Mouse (Mus musculus) limb, embryonic 12.5 days (tissue): Measurements from ENCODE around the gene Rinl. TPM values are rescaled to one million over a fixed set of nuclear protein-coding genes. Genes with fewer than 3 reads are reported as not detected.
A peak's percentile ranks its signal among the peaks of the same experiment; 100 is the strongest.

ENCODE experiments used
- ATAC-seq: fragments of 200-750 bp; cut with Nextera tagmentation; 2 replicates; pipeline ENCODE4 v1.8.0; 2017; ENCODE audit warnings: low read depth, moderate TSS enrichment; ENCODE audit not compliant: insufficient number of reproducible peaks, insufficient read depth, low FRiP score, low TSS enrichment
- H3K27ac ChIP-seq: fragments of 300-500 bp; sonication (generic); 2 replicates; pipeline ENCODE4 v1.5.1; 2016; ENCODE audit warnings: mild to moderate bottlenecking, moderate library complexity
- H3K27me3 ChIP-seq: fragments of 300-500 bp; sonication (generic); 2 replicates; pipeline ENCODE4 v1.6.1; 2016; ENCODE audit warnings: mild to moderate bottlenecking, moderate library complexity
- H3K36me3 ChIP-seq: fragments of 300-500 bp; sonication (generic); 2 replicates; pipeline ENCODE4 v1.6.1; 2016; ENCODE audit warnings: mild to moderate bottlenecking, moderate library complexity
- H3K4me1 ChIP-seq: fragments of 300-500 bp; sonication (generic); replicated peaks from 2 replicates; pipeline ENCODE4 v1.6.1; 2016
- H3K4me2 ChIP-seq: fragments of 300-500 bp; sonication (generic); 2 replicates; pipeline ENCODE4 v1.6.1; 2016; ENCODE audit warnings: mild to moderate bottlenecking, moderate library complexity
- H3K4me3 ChIP-seq: fragments of 300-500 bp; sonication (generic); replicated peaks from 2 replicates; pipeline ENCODE4 v1.5.1; 2016; ENCODE audit warnings: mild to moderate bottlenecking
- H3K9ac ChIP-seq: fragments of 300-500 bp; sonication (generic); replicated peaks from 2 replicates; pipeline ENCODE4 v1.6.1; 2016; ENCODE audit warnings: mild to moderate bottlenecking, moderate library complexity
- H3K9me3 ChIP-seq: fragments of 300-500 bp; sonication (generic); 2 replicates; pipeline ENCODE4 v1.6.1; 2016; ENCODE audit warnings: mild to moderate bottlenecking, moderate library complexity
- WGBS: fragments of 180-500 bp; shearing (Covaris S2); methylation state at CpG from one replicate; pipeline ENCODE4 v1.1.7; 2016; 5-methylcytosine and 5-hydroxymethylcytosine counted together
- polyA plus RNA-seq: library from polyadenylated mRNA; unstranded; fragments of >200 nt; fragmentation: Nextera tagmentation; extraction: Ambion mirVana; gene quantifications from 2 replicates; pipeline ENCODE4 v1.2.1, GENCODE M21; 2016

Gene Rinl
- 2.3 and 3.1 TPM in 2 replicates for polyA plus RNA-seq

DNA sequence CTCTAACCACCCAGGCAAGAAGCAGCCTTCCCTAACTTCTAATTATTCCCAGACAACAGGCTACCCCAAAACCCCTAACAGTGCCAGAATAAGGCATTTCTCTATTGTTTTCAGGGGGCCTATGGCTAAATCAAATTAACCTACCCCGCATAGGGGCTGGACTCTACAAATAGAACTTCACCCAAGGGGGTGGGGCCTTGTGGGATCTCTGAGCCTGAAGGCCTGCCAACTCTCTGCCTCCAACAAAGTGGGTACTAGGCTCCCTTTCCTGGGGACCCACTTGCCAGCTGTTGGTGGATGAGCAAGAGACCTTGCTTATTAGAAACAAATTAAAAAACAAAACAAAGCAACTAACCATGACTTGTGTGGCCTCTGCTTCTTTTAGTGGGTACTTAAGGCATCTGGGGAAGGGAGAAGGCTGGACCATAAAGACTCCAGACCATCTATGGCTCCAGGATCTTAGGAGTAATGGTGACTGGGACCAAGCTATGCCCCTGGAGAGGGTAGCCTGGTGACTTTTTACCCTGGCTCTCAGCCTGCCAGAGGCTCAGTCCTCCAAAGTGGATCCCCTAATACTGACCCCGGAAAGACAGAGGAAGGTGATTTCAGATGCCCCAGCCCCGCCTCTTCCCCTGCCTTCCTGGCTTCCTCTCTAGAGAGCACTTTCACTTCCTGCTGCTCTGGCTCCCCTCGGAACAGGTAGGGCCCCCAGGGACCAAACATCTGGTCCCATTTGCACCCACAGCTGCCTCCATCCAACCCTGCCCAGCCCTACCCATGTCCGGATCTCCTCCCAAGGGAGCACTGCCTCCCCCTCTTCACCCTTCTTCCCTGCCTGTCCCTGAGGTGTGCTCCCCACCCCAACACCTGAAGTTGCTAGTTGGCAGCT, at the start of gene Rinl:
Gene Rinl, plus strand, starts transcription at position 663 of the 889 bp plus-strand sequence.
- H3K27ac ChIP-seq, result peak within 1 kb of the TSS; percentile 47
- peaks cover 30% of the 10 kb centered on the region for H3K4me1 ChIP-seq
- 55% methylated on average over 5 of the region's 5 CpGs for WGBS
- H3K36me3 ChIP-seq, result peaks cover 47% of the 10 kb centered on the region
- ATAC-seq, result no peak
- H3K27me3 ChIP-seq, result no peaks in the 10 kb centered on the region
- H3K9ac ChIP-seq, result no peak within 1 kb of the TSS
- H3K9me3 ChIP-seq, result no peaks in the 10 kb centered on the region
- no peak within 1 kb of the TSS for H3K4me2 ChIP-seq
- no peak within 1 kb of the TSS for H3K4me3 ChIP-seq

DNA sequence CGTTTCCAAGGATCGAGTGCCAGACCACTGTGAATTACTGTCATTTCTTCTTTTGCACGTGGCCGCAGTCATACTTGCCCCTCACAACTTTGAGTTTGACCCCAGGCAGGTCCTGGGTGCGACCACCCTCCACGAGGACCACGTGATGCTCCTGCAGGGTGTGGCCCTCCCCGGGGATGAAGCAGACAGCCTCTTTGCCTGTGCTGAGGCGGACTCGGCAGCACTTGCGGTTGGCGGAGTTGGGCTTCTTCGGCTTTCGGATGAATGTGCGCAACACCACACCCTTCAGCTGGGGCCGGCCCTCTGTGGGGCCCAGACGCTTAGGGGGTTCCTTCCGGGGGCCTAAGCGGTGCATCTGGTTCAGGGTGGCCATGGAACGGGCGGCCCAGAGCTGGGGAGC, 48.9 kb upstream of the Rinl start:
- Histone ChIP-seq H3K27me3 (no peaks in the 10 kb centered on the region), H3K4me2 (no peak overlapping the region), H3K9me3 (no peaks in the 10 kb centered on the region), H3K36me3 (peaks cover 63% of the 10 kb centered on the region), H3K9ac (no peak overlapping the region), H3K4me1 (peaks cover 8% of the 10 kb centered on the region; the same call in 1 of the 2 replicates), H3K4me3 (no peak overlapping the region), H3K27ac (no peak overlapping the region)
- no peak for ATAC-seq
- 94% methylated on average over 21 of the region's 21 CpGs for WGBS

DNA sequence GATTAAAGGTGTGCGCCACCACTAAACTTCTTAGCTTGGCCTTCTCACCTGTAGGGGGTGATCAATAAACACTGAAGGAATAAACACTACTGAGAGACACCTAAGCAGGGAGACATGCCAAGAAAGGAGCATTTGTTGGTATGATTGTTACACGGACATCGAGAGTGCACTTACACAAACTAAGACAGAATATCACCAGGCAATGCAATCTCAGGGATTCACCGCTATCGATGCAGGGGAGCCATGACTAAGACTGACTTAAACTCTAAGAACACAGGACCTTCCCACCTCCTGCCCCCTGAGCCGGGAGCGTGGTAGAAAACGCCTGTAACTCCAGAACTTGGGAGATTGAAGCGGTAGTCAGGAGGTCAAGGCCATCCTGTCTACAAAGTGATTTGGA, 47.8 kb upstream of the Rinl start:
- no peak overlapping the region for H3K27ac ChIP-seq
- no peak for ATAC-seq
- no peaks in the 10 kb centered on the region for H3K9me3 ChIP-seq
- WGBS, result 38% methylated on average over 9 of the region's 9 CpGs
- peak overlapping the region; percentile 61 for H3K4me3 ChIP-seq
- no peaks in the 10 kb centered on the region for H3K27me3 ChIP-seq
- peak overlapping the region; percentile 76 for H3K9ac ChIP-seq
- H3K4me1 ChIP-seq, result peaks cover 8% of the 10 kb centered on the region; the same call in 1 of the 2 replicates
- H3K4me2 ChIP-seq, result peak overlapping the region; percentile 87
- H3K36me3 ChIP-seq, result peaks cover 62% of the 10 kb centered on the region

DNA sequence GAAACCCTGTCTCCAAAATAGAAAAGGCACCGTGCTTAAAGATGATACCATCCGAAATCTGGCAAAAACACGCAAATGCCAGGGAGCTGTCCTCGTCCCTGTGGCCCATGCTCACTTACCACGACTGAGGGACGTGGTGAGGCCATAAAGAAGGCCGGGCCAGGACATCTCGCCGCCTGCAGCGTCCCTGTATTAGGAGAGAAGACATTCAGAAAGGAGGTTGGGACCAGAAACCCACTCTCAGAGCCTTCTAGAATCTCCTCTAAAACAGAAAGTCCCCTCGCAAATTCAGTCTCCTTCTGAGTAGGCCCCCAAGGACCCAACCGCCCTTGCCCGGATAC, 47.4 kb upstream of the Rinl start:
- no peak for ATAC-seq
- WGBS, result 1% methylated on average over 13 of the region's 13 CpGs
- Histone ChIP-seq H3K4me3 (peak overlapping the region; percentile 61), H3K4me1 (peaks cover 8% of the 10 kb centered on the region; the same call in 1 of the 2 replicates), H3K4me2 (peak overlapping the region; percentile 87), H3K27me3 (no peaks in the 10 kb centered on the region), H3K9ac (peak overlapping the region; percentile 76), H3K36me3 (peaks cover 62% of the 10 kb centered on the region), H3K9me3 (no peaks in the 10 kb centered on the region), H3K27ac (0 out of 2 replicates have a peak overlapping the region, but pooled peaks have one; percentile 14)

DNA sequence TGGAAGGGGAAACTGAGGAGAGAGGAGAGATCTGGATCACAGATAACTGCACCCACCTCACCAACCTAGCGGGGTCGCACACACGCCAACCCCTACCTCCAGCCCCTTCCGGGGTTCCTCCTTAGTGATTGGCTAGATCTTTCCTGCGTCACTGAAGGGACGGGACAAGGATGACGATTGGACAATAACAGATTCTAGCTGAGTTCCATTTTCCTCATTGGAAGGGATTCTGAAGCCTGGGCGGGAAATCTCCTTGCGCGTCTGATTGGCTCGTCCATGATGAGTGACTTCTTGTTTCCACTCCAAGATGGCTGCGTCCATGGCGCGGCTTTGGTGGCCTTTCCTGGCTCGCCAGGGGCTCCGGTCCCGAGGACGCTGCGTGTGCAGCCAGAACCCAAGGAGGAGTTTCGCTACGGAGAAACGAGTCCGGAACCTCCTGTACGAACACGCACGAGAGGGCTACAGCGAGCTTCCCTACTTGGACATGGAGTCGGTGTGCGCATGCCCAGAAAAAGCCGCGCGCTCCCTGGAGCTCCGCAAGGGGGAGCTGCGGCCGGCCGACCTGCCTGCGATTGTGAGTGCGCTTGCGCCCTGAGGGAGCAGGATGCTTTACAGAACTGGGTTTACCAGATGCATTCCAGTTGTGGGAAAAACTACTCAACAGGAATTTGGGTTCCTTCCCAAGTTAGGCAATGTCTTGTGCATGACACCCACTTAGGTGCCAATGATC, 46.9 kb upstream of the Rinl start, which contains the start of the genes Mrps12 and Sars2:
Gene Mrps12, minus strand, starts transcription at position 112 of the 730 bp plus-strand sequence.
Gene Sars2, plus strand, starts transcription at position 284 of the 730 bp plus-strand sequence.
- H3K4me1 ChIP-seq, result peaks cover 8% of the 10 kb centered on the region; the same call in 1 of the 2 replicates
- H3K36me3 ChIP-seq, result peaks cover 62% of the 10 kb centered on the region
- no peaks in the 10 kb centered on the region for H3K27me3 ChIP-seq
- peak within 1 kb of the TSS; percentile 76 for H3K9ac ChIP-seq
- H3K4me2 ChIP-seq, result peak within 1 kb of the TSS; percentile 87
- peak within 1 kb of the TSS; percentile 61 for H3K4me3 ChIP-seq
- H3K9me3 ChIP-seq, result no peaks in the 10 kb centered on the region
- ATAC-seq, result peak; percentile 99
- peak within 1 kb of the TSS; percentile 77 for H3K27ac ChIP-seq
- under 1% methylated on average over 39 of the region's 39 CpGs for WGBS

DNA sequence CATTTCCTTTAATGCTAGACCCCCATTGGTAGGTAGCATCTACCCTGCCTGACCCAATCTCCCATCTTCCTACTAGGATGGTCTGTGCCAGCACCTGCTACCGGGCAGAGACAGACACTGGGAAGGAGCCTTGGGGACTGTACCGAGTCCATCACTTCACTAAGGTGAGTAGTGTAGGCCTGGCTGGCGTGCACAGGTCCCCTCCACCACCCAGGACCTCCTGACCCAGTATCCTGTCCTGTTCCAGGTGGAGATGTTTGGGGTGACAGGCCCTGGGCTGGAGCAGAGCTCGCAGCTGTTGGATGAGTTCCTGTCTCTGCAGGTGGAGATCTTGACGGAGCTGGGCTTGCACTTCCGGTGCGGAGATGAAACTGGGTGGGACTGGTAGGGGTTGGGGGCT, 38.8 kb upstream of the Rinl start:
- 87% methylated on average over 7 of the region's 7 CpGs for WGBS
- no peak overlapping the region for H3K27ac ChIP-seq
- no peaks in the 10 kb centered on the region for H3K27me3 ChIP-seq
- H3K36me3 ChIP-seq, result peaks cover 70% of the 10 kb centered on the region
- H3K9me3 ChIP-seq, result no peaks in the 10 kb centered on the region
- H3K4me3 ChIP-seq, result no peak overlapping the region
- ATAC-seq, result no peak
- no peak overlapping the region for H3K9ac ChIP-seq
- no peak overlapping the region for H3K4me2 ChIP-seq
- no peaks in the 10 kb centered on the region for H3K4me1 ChIP-seq

DNA sequence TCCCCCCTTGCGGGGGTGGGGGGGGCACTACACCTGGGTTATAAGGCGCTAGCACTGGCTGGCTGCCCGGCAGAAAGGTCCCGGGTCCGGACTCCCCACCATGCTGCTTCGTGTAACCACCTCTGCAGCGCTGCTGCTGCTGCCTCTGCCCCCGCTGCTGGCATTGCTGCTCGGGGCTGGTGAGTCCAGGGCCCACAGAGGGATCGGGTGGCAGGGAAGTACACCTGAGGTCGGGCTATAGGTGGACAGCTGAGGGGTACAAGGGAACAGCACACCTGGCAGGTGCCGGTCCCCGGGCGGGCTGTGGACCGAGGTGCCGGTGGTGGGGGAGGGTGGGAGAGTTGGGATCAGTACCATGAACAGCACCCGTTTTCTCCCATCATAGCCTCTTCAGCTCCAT, 32.7 kb upstream of the Rinl start, which contains the start of gene Ccer2:
Gene Ccer2, plus strand, starts transcription at position 96 of the 400 bp plus-strand sequence.
- Histone ChIP-seq H3K4me1 (peaks cover 12% of the 10 kb centered on the region), H3K4me3 (no peak within 1 kb of the TSS), H3K36me3 (peaks cover 59% of the 10 kb centered on the region), H3K9ac (no peak within 1 kb of the TSS; the same call in 1 of the 2 replicates), H3K27ac (no peak within 1 kb of the TSS), H3K4me2 (peak within 1 kb of the TSS; percentile 46), H3K9me3 (no peaks in the 10 kb centered on the region), H3K27me3 (peaks cover 28% of the 10 kb centered on the region)
- WGBS, result under 1% methylated on average over 17 of the region's 17 CpGs
- peak; percentile 44; the same call in 1 of the 2 replicates for ATAC-seq

DNA sequence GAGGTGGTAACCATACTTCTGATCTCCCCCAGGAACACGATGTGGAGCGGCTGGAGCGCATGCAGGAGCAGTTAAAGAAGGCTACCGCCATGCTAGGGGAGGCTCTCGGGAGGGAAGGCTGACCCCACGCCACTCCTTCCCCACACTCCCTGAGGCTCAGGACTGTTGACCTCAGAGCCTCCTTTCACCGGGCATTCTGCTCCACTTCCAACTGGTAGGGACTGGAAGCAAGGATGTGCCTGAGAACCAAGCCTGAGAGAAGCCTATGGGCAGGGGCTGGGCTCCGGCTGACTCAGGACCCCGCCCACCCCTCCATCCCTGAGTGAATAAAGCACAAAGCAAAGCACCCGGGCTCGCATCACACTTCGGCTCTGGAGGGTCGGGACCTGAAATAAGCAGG, 30.1 kb upstream of the Rinl start:
- ATAC-seq, result no peak
- H3K4me2 ChIP-seq, result no peak overlapping the region
- H3K4me3 ChIP-seq, result no peak overlapping the region
- H3K27me3 ChIP-seq, result peaks cover 28% of the 10 kb centered on the region
- WGBS, result 86% methylated on average over 13 of the region's 13 CpGs
- H3K9ac ChIP-seq, result no peak overlapping the region
- peaks cover 61% of the 10 kb centered on the region for H3K36me3 ChIP-seq
- no peaks in the 10 kb centered on the region for H3K9me3 ChIP-seq
- H3K27ac ChIP-seq, result no peak overlapping the region
- peaks cover 12% of the 10 kb centered on the region for H3K4me1 ChIP-seq

DNA sequence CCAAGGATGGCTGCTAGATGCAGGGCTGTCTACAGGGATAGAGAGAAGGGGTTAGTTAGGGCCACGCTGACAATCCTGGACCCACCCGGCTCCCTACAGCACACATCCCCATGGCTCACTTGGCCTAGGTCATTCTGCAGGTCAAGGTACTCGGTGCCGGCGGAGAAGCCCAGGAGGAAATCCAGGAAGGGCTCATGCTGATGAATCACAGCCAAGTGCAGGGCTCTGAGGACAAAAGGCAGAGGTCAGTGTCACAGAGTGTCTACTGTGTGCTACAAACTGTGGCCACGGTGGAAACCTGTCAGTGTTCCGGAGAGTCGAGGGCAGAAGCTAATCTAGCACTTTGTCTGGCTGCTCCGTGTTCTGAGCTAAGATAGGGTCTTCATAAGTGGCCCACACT, 26.9 kb upstream of the Rinl start:
- 92% methylated on average over 9 of the region's 9 CpGs for WGBS
- H3K4me2 ChIP-seq, result no peak overlapping the region
- peaks cover 9% of the 10 kb centered on the region for H3K4me1 ChIP-seq
- ATAC-seq, result no peak
- H3K36me3 ChIP-seq, result peaks cover 54% of the 10 kb centered on the region
- H3K27ac ChIP-seq, result no peak overlapping the region
- no peak overlapping the region for H3K4me3 ChIP-seq
- peaks cover 9% of the 10 kb centered on the region for H3K27me3 ChIP-seq
- no peaks in the 10 kb centered on the region for H3K9me3 ChIP-seq
- no peak overlapping the region for H3K9ac ChIP-seq

DNA sequence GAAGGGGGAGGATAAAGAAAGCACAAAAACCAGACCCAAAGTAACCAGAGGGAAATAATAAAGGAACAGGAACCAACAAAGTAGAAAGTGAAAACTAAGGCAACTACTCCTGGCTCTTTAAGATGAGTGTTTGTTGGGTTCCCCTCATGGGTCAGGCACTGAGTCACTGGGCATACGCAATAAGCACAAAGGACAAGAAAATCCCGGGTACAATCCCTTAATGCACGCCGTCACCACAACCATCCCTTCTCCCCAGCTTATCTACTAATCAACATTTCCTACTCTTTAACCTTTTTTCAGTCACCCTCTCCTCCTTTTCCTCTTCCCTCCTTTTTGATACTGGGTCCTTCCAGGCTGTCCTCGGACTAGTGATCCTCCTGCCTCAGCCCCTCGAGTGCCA, 23.6 kb upstream of the Rinl start:
- no peak overlapping the region for H3K27ac ChIP-seq
- H3K4me3 ChIP-seq, result no peak overlapping the region; the same call in 1 of the 2 replicates
- 87% methylated on average over 6 of the region's 6 CpGs for WGBS
- H3K27me3 ChIP-seq, result no peaks in the 10 kb centered on the region
- H3K36me3 ChIP-seq, result peaks cover 29% of the 10 kb centered on the region
- H3K4me2 ChIP-seq, result peak overlapping the region; percentile 66
- no peak overlapping the region for H3K9ac ChIP-seq
- no peaks in the 10 kb centered on the region for H3K9me3 ChIP-seq
- no peak for ATAC-seq
- H3K4me1 ChIP-seq, result peaks cover 18% of the 10 kb centered on the region
